Mouse (Mus musculus) midbrain, embryonic 15.5 days (tissue): ENCODE results near the gene Pdzd2. TPM values are rescaled to one million over a fixed set of nuclear protein-coding genes. Genes with fewer than 3 reads are reported as not detected.

Experiments
- ATAC-seq: fragments of 200-750 bp; cut with Nextera tagmentation; replicated peaks from 2 replicates; pipeline ENCODE4 v1.8.0; 2017; ENCODE audit warnings: moderate TSS enrichment
- H3K27ac ChIP-seq: fragments of 300-500 bp; sonication (generic); 2 replicates; pipeline ENCODE4 v1.5.1; 2015; ENCODE audit warnings: mild to moderate bottlenecking, inconsistent platforms
- H3K27me3 ChIP-seq: fragments of 300-500 bp; sonication (generic); replicated peaks from 2 replicates; pipeline ENCODE4 v1.6.1; 2015; ENCODE audit warnings: inconsistent platforms
- H3K36me3 ChIP-seq: fragments of 300-500 bp; sonication (generic); replicated peaks from 2 replicates; pipeline ENCODE4 v1.6.1; 2015; ENCODE audit warnings: inconsistent platforms
- H3K4me1 ChIP-seq: fragments of 300-500 bp; sonication (generic); 2 replicates; pipeline ENCODE4 v1.6.1; 2015; ENCODE audit warnings: inconsistent platforms
- H3K4me2 ChIP-seq: fragments of 300-500 bp; sonication (generic); 2 replicates; pipeline ENCODE4 v1.6.1; 2015; ENCODE audit warnings: inconsistent platforms, mild to moderate bottlenecking, moderate library complexity
- H3K4me3 ChIP-seq: fragments of 300-500 bp; sonication (generic); 2 replicates; pipeline ENCODE4 v1.5.1; 2015; ENCODE audit warnings: mild to moderate bottlenecking, inconsistent platforms
- H3K9ac ChIP-seq: fragments of 300-500 bp; sonication (generic); 2 replicates; pipeline ENCODE4 v1.6.1; 2015; ENCODE audit warnings: mild to moderate bottlenecking, inconsistent platforms
- H3K9me3 ChIP-seq: fragments of 300-500 bp; sonication (generic); 2 replicates; pipeline ENCODE4 v1.6.1; 2016; ENCODE audit warnings: inconsistent platforms
- WGBS: fragments of 180-500 bp; shearing (Covaris S2); methylation state at CpG from one replicate; pipeline ENCODE4 v1.1.7; 2015; ENCODE audit warnings: mixed read lengths; 5-methylcytosine and 5-hydroxymethylcytosine counted together
- polyA plus RNA-seq: library from polyadenylated mRNA; unstranded; fragments of >200 nt; fragmentation: Nextera tagmentation; extraction: Ambion mirVana; gene quantifications from 2 replicates; pipeline ENCODE4 v1.2.1, GENCODE M21; 2015

Gene Pdzd2
- polyA plus RNA-seq, 1 experiment from 2014 or later: 17.5 TPM

- 2% methylated on average over 13 of the region's 13 CpGs for WGBS
- H3K27ac ChIP-seq: peak overlapping the region; percentile 45; the same call in 1 of the 2 replicates
- H3K9ac ChIP-seq: peak overlapping the region; percentile 57; the same call in 1 of the 2 replicates
- H3K4me1 ChIP-seq: peaks cover 27% of the 10 kb centered on the region
- 0 out of 2 replicates have a peak, but pooled peaks have one; percentile 13 for ATAC-seq
- H3K4me3 ChIP-seq: peak overlapping the region; percentile 47
- H3K36me3 ChIP-seq: no peaks in the 10 kb centered on the region
- H3K9me3 ChIP-seq: no peaks in the 10 kb centered on the region
- H3K4me2 ChIP-seq: peak overlapping the region; percentile 99
- peaks cover 3% of the 10 kb centered on the region; the same call in 1 of the 2 replicates for H3K27me3 ChIP-seq
Measured at GRCm38 (mm10) chr15:12549919-12550305, 189.8 kb downstream of the Pdzd2 start.

GRCm38 (mm10) chr15:12549271-12549918, 190.3 kb downstream of the Pdzd2 start:
- H3K4me3 ChIP-seq: peak overlapping the region; percentile 47
- peak overlapping the region; percentile 57 for H3K9ac ChIP-seq
- peaks cover 28% of the 10 kb centered on the region for H3K4me1 ChIP-seq
- H3K4me2 ChIP-seq: peak overlapping the region; percentile 99
- ATAC-seq: peak; percentile 55; the same call in 1 of the 2 replicates
- peaks cover 3% of the 10 kb centered on the region; the same call in 1 of the 2 replicates for H3K27me3 ChIP-seq
- H3K9me3 ChIP-seq: no peaks in the 10 kb centered on the region
- H3K36me3 ChIP-seq: no peaks in the 10 kb centered on the region
- H3K27ac ChIP-seq: peak overlapping the region; percentile 45; the same call in 1 of the 2 replicates
- whole genome bisulfite sequencing: under 1% methylated on average over 28 of the region's 28 CpGs

GRCm38 (mm10) chr15:12548696-12549095, 191.0 kb downstream of the Pdzd2 start:
- H3K4me2 ChIP-seq: peak overlapping the region; percentile 99
- H3K9ac ChIP-seq: peak overlapping the region; percentile 57; the same call in 1 of the 2 replicates
- peaks cover 3% of the 10 kb centered on the region; the same call in 1 of the 2 replicates for H3K27me3 ChIP-seq
- no peaks in the 10 kb centered on the region for H3K36me3 ChIP-seq
- no peak for ATAC-seq
- 30% methylated on average over 4 of the region's 4 CpGs for WGBS
- no peak overlapping the region for H3K27ac ChIP-seq
- peaks cover 27% of the 10 kb centered on the region for H3K4me1 ChIP-seq
- peak overlapping the region; percentile 47 for H3K4me3 ChIP-seq
- H3K9me3 ChIP-seq: no peaks in the 10 kb centered on the region

GRCm38 (mm10) chr15:12547640-12548405, 191.9 kb downstream of the Pdzd2 start:
- H3K27me3 ChIP-seq: peaks cover 3% of the 10 kb centered on the region; the same call in 1 of the 2 replicates
- H3K4me1 ChIP-seq: peaks cover 25% of the 10 kb centered on the region
- no peak overlapping the region for H3K27ac ChIP-seq
- ATAC-seq: no peak
- no peak overlapping the region for H3K4me2 ChIP-seq
- 79% methylated on average over 5 of the region's 5 CpGs for WGBS
- H3K4me3 ChIP-seq: no peak overlapping the region
- no peaks in the 10 kb centered on the region for H3K9me3 ChIP-seq
- no peaks in the 10 kb centered on the region for H3K36me3 ChIP-seq
- H3K9ac ChIP-seq: no peak overlapping the region

GRCm38 (mm10) chr15:12546781-12547180, 192.9 kb downstream of the Pdzd2 start:
- WGBS: 79% methylated on average over 6 of the region's 6 CpGs

GRCm38 (mm10) chr15:12545671-12546070, 194.1 kb downstream of the Pdzd2 start:
- 68% methylated on average over 6 of the region's 6 CpGs for WGBS
- Histone ChIP-seq H3K4me1 (peaks cover 25% of the 10 kb centered on the region), H3K36me3 (no peaks in the 10 kb centered on the region), H3K9me3 (no peaks in the 10 kb centered on the region), H3K27me3 (peaks cover 3% of the 10 kb centered on the region; the same call in 1 of the 2 replicates), H3K27ac (no peak overlapping the region), H3K4me3 (no peak overlapping the region), H3K9ac (no peak overlapping the region), H3K4me2 (no peak overlapping the region)
- ATAC-seq: no peak

More at GRCm38 (mm10) chr15:12546781-12547180, 192.9 kb downstream of the Pdzd2 start:
- Histone ChIP-seq H3K4me1 (peaks cover 25% of the 10 kb centered on the region), H3K27ac (no peak overlapping the region), H3K4me2 (no peak overlapping the region), H3K9ac (no peak overlapping the region), H3K4me3 (no peak overlapping the region), H3K36me3 (no peaks in the 10 kb centered on the region), H3K9me3 (no peaks in the 10 kb centered on the region), H3K27me3 (peaks cover 3% of the 10 kb centered on the region; the same call in 1 of the 2 replicates)
- ATAC-seq: no peak

GRCm38 (mm10) chr15:12545220-12545619, 194.5 kb downstream of the Pdzd2 start:
- Histone ChIP-seq H3K9me3 (no peaks in the 10 kb centered on the region), H3K27me3 (peaks cover under 1% of the 10 kb centered on the region; the same call in 1 of the 2 replicates), H3K4me2 (no peak overlapping the region), H3K27ac (no peak overlapping the region), H3K4me3 (no peak overlapping the region), H3K36me3 (no peaks in the 10 kb centered on the region), H3K4me1 (peaks cover 21% of the 10 kb centered on the region), H3K9ac (no peak overlapping the region)
- 75% methylated on average over 3 of the region's 3 CpGs for WGBS
- ATAC-seq: no peak

GRCm38 (mm10) chr15:12543686-12544325, 195.9 kb downstream of the Pdzd2 start:
- no peak overlapping the region for H3K4me3 ChIP-seq
- H3K27me3 ChIP-seq: no peaks in the 10 kb centered on the region
- H3K9me3 ChIP-seq: no peaks in the 10 kb centered on the region
- no peak overlapping the region for H3K27ac ChIP-seq
- no peak overlapping the region for H3K4me2 ChIP-seq
- peaks cover 7% of the 10 kb centered on the region for H3K4me1 ChIP-seq
- 66% methylated on average over 13 of the region's 13 CpGs for whole genome bisulfite sequencing
- no peak overlapping the region for H3K9ac ChIP-seq
- H3K36me3 ChIP-seq: no peaks in the 10 kb centered on the region
- ATAC-seq: no peak

- ATAC-seq: no peak
- Histone ChIP-seq H3K4me2 (no peak overlapping the region), H3K9ac (no peak overlapping the region)
Measured at GRCm38 (mm10) chr15:12542316-12542715, 197.4 kb downstream of the Pdzd2 start.

GRCm38 (mm10) chr15:12539618-12540302, 200.0 kb downstream of the Pdzd2 start:
- Histone ChIP-seq H3K9me3 (no peaks in the 10 kb centered on the region), H3K9ac (no peak overlapping the region)
- no peak for ATAC-seq

More at GRCm38 (mm10) chr15:12542316-12542715, 197.4 kb downstream of the Pdzd2 start:
- no peak overlapping the region for H3K4me3 ChIP-seq
- no peaks in the 10 kb centered on the region for H3K27me3 ChIP-seq
- H3K9me3 ChIP-seq: no peaks in the 10 kb centered on the region
- no peaks in the 10 kb centered on the region for H3K36me3 ChIP-seq
- 93% methylated on average over 6 of the region's 6 CpGs for WGBS
- H3K4me1 ChIP-seq: peaks cover 7% of the 10 kb centered on the region
- H3K27ac ChIP-seq: no peak overlapping the region

GRCm38 (mm10) chr15:12533254-12533653, 206.5 kb downstream of the Pdzd2 start:
- H3K4me1 ChIP-seq: no peaks in the 10 kb centered on the region
- H3K36me3 ChIP-seq: no peaks in the 10 kb centered on the region
- H3K9ac ChIP-seq: no peak overlapping the region
- H3K27me3 ChIP-seq: no peaks in the 10 kb centered on the region
- no peak overlapping the region for H3K27ac ChIP-seq
- H3K9me3 ChIP-seq: no peaks in the 10 kb centered on the region
- no peak overlapping the region for H3K4me3 ChIP-seq
- ATAC-seq: no peak
- no peak overlapping the region for H3K4me2 ChIP-seq
- 82% methylated on average over 5 of the region's 5 CpGs for WGBS

More at GRCm38 (mm10) chr15:12539618-12540302, 200.0 kb downstream of the Pdzd2 start:
- no peak overlapping the region for H3K27ac ChIP-seq
- H3K4me2 ChIP-seq: no peak overlapping the region
- no peaks in the 10 kb centered on the region for H3K27me3 ChIP-seq
- no peaks in the 10 kb centered on the region; the same call in 1 of the 2 replicates for H3K4me1 ChIP-seq
- H3K4me3 ChIP-seq: no peak overlapping the region
- WGBS: 86% methylated on average over 11 of the region's 11 CpGs
- H3K36me3 ChIP-seq: no peaks in the 10 kb centered on the region
